Mouse (Mus musculus): Measurements from ENCODE around the gene Uso1. TPM values are rescaled to one million over a fixed set of nuclear protein-coding genes. Genes with fewer than 3 reads are reported as not detected.
"Not testable (repeated sequence)": the region's sequence is repeated elsewhere in the genome, so short reads cannot be mapped to it uniquely, and the experiment has no call there.

The Uso1 gene
- total and polyA plus RNA-seq, 2 experiments from 2014 or later: 10.8 to 24.9 TPM

- WGBS: 90% methylated on average over 6 of the region's 6 CpGs
- no peak overlapping the region for H3K9ac ChIP-seq (replicated peaks; ENCODE audit: low read depth, low read length)
- H3K4me3 ChIP-seq (ENCODE audit: low read depth, low read length): no peak overlapping the region
- H3K27me3 ChIP-seq (ENCODE audit: control insufficient read depth, insufficient read depth, low read length): no peaks in the 10 kb centered on the region
- H3K36me3 ChIP-seq (replicated peaks; ENCODE audit: control insufficient read depth, insufficient read depth, low read length): peaks cover 50% of the 10 kb centered on the region
- H3K4me1 ChIP-seq (ENCODE audit: control insufficient read depth, insufficient read depth): no peaks in the 10 kb centered on the region
- no peak overlapping the region for H3K4me2 ChIP-seq (ENCODE audit: low read depth, low read length)
- H3K9me3 ChIP-seq (replicated peaks; ENCODE audit: control insufficient read depth, low read length): no peaks in the 10 kb centered on the region
- DNase-seq (ENCODE audit: low spot score) (no peak), ATAC-seq (ENCODE audit: insufficient read depth, low read depth) (no peak)
- TF ChIP-seq CTCF (IDR thresholded peaks at IDR 0.05; ENCODE audit: low read depth) (no peak), EP300 (IDR thresholded peaks at IDR 0.05; ENCODE audit: low read depth) (no peak)
- no peak overlapping the region for H3K27ac ChIP-seq (ENCODE audit: low read depth)
Measured at GRCm38 (mm10) chr5:92165976-92166375, 28.2 kb downstream of the Uso1 start.

GRCm38 (mm10) chr5:92183071-92183830 is 45.5 kb downstream of the Uso1 start:
- Histone ChIP-seq H3K27me3 (ENCODE audit: control insufficient read depth, insufficient read depth, low read length) (no peaks in the 10 kb centered on the region), H3K36me3 (replicated peaks; ENCODE audit: control insufficient read depth, insufficient read depth, low read length) (peaks cover 77% of the 10 kb centered on the region), H3K9me3 (replicated peaks; ENCODE audit: control insufficient read depth, low read length) (no peaks in the 10 kb centered on the region), H3K27ac (ENCODE audit: low read depth) (no peak overlapping the region; the same call in 1 of the 2 replicates), H3K4me1 (ENCODE audit: control insufficient read depth, insufficient read depth) (no peaks in the 10 kb centered on the region), H3K4me2 (ENCODE audit: low read depth, low read length) (no peak overlapping the region), H3K4me3 (ENCODE audit: low read depth, low read length) (no peak overlapping the region), H3K9ac (replicated peaks; ENCODE audit: low read depth, low read length) (no peak overlapping the region)
- TF ChIP-seq CTCF (IDR thresholded peaks at IDR 0.05; ENCODE audit: low read depth) (no peak), EP300 (IDR thresholded peaks at IDR 0.05; ENCODE audit: low read depth) (no peak)
- DNase-seq (ENCODE audit: low spot score): no peak
- WGBS: 77% methylated on average over 8 of the region's 8 CpGs
- ATAC-seq (ENCODE audit: insufficient read depth, low read depth): no peak

GRCm38 (mm10) chr5:92188881-92189483 is 51.2 kb downstream of the Uso1 start:
- H3K4me3 ChIP-seq (ENCODE audit: low read depth, low read length): no peak overlapping the region
- no peaks in the 10 kb centered on the region for H3K27me3 ChIP-seq (ENCODE audit: control insufficient read depth, insufficient read depth, low read length)
- H3K9ac ChIP-seq (replicated peaks; ENCODE audit: low read depth, low read length): no peak overlapping the region
- no peaks in the 10 kb centered on the region for H3K9me3 ChIP-seq (replicated peaks; ENCODE audit: control insufficient read depth, low read length)
- no peak overlapping the region for H3K27ac ChIP-seq (ENCODE audit: low read depth)
- H3K4me1 ChIP-seq (ENCODE audit: control insufficient read depth, insufficient read depth): no peaks in the 10 kb centered on the region
- 92% methylated on average over 7 of the region's 7 CpGs for WGBS
- H3K36me3 ChIP-seq (replicated peaks; ENCODE audit: control insufficient read depth, insufficient read depth, low read length): peaks cover 75% of the 10 kb centered on the region
- TF ChIP-seq CTCF (IDR thresholded peaks at IDR 0.05; ENCODE audit: low read depth) (no peak), EP300 (IDR thresholded peaks at IDR 0.05; ENCODE audit: low read depth) (no peak)
- ATAC-seq (ENCODE audit: insufficient read depth, low read depth): no peak
- no peak for DNase-seq (ENCODE audit: low spot score)
- no peak overlapping the region for H3K4me2 ChIP-seq (ENCODE audit: low read depth, low read length)

GRCm38 (mm10) chr5:92195716-92196115 is 58.0 kb downstream of the Uso1 start:
- not testable (repeated sequence) for H3K4me1 ChIP-seq (ENCODE audit: control insufficient read depth, insufficient read depth); ATAC-seq (ENCODE audit: insufficient read depth, low read depth); H3K4me2 ChIP-seq (ENCODE audit: low read depth, low read length); H3K9me3 ChIP-seq (replicated peaks; ENCODE audit: control insufficient read depth, low read length); H3K4me3 ChIP-seq (ENCODE audit: low read depth, low read length); H3K9ac ChIP-seq (replicated peaks; ENCODE audit: low read depth, low read length); H3K27ac ChIP-seq (ENCODE audit: low read depth); H3K27me3 ChIP-seq (ENCODE audit: control insufficient read depth, insufficient read depth, low read length)
- WGBS: 45% methylated on average over 2 of the region's 2 CpGs
- peak; percentile 68 for TF ChIP-seq CTCF (IDR thresholded peaks at IDR 0.05; ENCODE audit: low read depth)
- DNase-seq (ENCODE audit: low spot score): peak; percentile 49
- H3K36me3 ChIP-seq (replicated peaks; ENCODE audit: control insufficient read depth, insufficient read depth, low read length): peaks cover 86% of the 10 kb centered on the region

- no peak overlapping the region for H3K27ac ChIP-seq (ENCODE audit: low read depth)
- H3K4me3 ChIP-seq (ENCODE audit: low read depth, low read length): no peak overlapping the region
- TF ChIP-seq EP300 (IDR thresholded peaks at IDR 0.05; ENCODE audit: low read depth) (no peak), CTCF (IDR thresholded peaks at IDR 0.05; ENCODE audit: low read depth) (no peak)
- H3K36me3 ChIP-seq (replicated peaks; ENCODE audit: control insufficient read depth, insufficient read depth, low read length): peaks cover 92% of the 10 kb centered on the region
- ATAC-seq (ENCODE audit: insufficient read depth, low read depth) (no peak), DNase-seq (ENCODE audit: low spot score) (no peak)
- no peaks in the 10 kb centered on the region for H3K4me1 ChIP-seq (ENCODE audit: control insufficient read depth, insufficient read depth)
- H3K27me3 ChIP-seq (ENCODE audit: control insufficient read depth, insufficient read depth, low read length): no peaks in the 10 kb centered on the region
- no peaks in the 10 kb centered on the region for H3K9me3 ChIP-seq (replicated peaks; ENCODE audit: control insufficient read depth, low read length)
- no peak overlapping the region for H3K9ac ChIP-seq (replicated peaks; ENCODE audit: low read depth, low read length)
- 77% methylated on average over 15 of the region's 15 CpGs for WGBS
- no peak overlapping the region for H3K4me2 ChIP-seq (ENCODE audit: low read depth, low read length)
Measured at GRCm38 (mm10) chr5:92196895-92197811, 59.4 kb downstream of the Uso1 start.
